Mouse (Mus musculus) midbrain, embryonic 16.5 days (tissue): ENCODE data around the gene Nmur1. TPM values are rescaled to one million over a fixed set of nuclear protein-coding genes. Genes with fewer than 3 reads are reported as not detected.
A peak's percentile ranks its signal among the peaks of the same experiment; 100 is the strongest.

Experiments used
- ATAC-seq: fragments of 200-750 bp; cut with Nextera tagmentation; 2 replicates; pipeline ENCODE4 v1.8.0; 2017; ENCODE audit warnings: moderate TSS enrichment
- H3K27ac ChIP-seq: fragments of 300-500 bp; sonication (generic); 2 replicates; pipeline ENCODE4 v1.5.1; 2014; ENCODE audit warnings: mild to moderate bottlenecking, low read length, mixed read lengths
- H3K27me3 ChIP-seq: fragments of 300-500 bp; sonication (generic); 2 replicates; pipeline ENCODE4 v1.6.1; 2014; ENCODE audit warnings: low read depth, low read length, mixed read lengths; ENCODE audit not compliant: control insufficient read depth, insufficient read depth
- H3K36me3 ChIP-seq: fragments of 300-500 bp; sonication (generic); 2 replicates; pipeline ENCODE4 v1.6.1; 2014; ENCODE audit warnings: mild to moderate bottlenecking, low read length, moderate library complexity, mixed read lengths; ENCODE audit not compliant: control insufficient read depth, insufficient read depth
- H3K4me1 ChIP-seq: fragments of 300-500 bp; sonication (generic); 2 replicates; pipeline ENCODE4 v1.6.1; 2014; ENCODE audit warnings: mild to moderate bottlenecking, low read length, mixed read lengths; ENCODE audit not compliant: control insufficient read depth, insufficient read depth
- H3K4me2 ChIP-seq: fragments of 300-500 bp; sonication (generic); 2 replicates; pipeline ENCODE4 v1.6.1; 2014; ENCODE audit warnings: mild to moderate bottlenecking, low read length, mixed read lengths
- H3K4me3 ChIP-seq: fragments of 300-500 bp; sonication (generic); 2 replicates; pipeline ENCODE4 v1.5.1; 2014; ENCODE audit warnings: low read depth, mild to moderate bottlenecking, low read length, moderate library complexity, mixed read lengths
- H3K9ac ChIP-seq: fragments of 300-500 bp; sonication (generic); 2 replicates; pipeline ENCODE4 v1.6.1; 2014; ENCODE audit warnings: low read depth, low read length, mixed read lengths
- H3K9me3 ChIP-seq: fragments of 300-500 bp; sonication (generic); replicated peaks from 2 replicates; pipeline ENCODE4 v1.6.1; 2014; ENCODE audit warnings: mild to moderate bottlenecking, low read length, mixed read lengths; ENCODE audit not compliant: control insufficient read depth, poor library complexity, severe bottlenecking
- WGBS: fragments of 180-500 bp; shearing (Covaris S2); extraction: QIAGEN DNeasy Blood & Tissue Kit; methylation state at CpG from one replicate; pipeline ENCODE4 v1.1.7; 2014; 5-methylcytosine and 5-hydroxymethylcytosine counted together
- polyA plus RNA-seq: library from polyadenylated mRNA; unstranded; fragments of >200 nt; fragmentation: Nextera tagmentation; extraction: Ambion mirVana; gene quantifications from 2 replicates; pipeline ENCODE4 v1.2.1, GENCODE M21; 2015

The Nmur1 gene
- polyA plus RNA-seq, 1 experiment from 2014 or later: 0.11 TPM

- no peak overlapping the region for H3K27ac ChIP-seq
- no peaks in the 10 kb centered on the region for H3K4me1 ChIP-seq
- H3K36me3 ChIP-seq: no peaks in the 10 kb centered on the region
- 90% methylated on average over 3 of the region's 3 CpGs for WGBS
- no peaks in the 10 kb centered on the region for H3K9me3 ChIP-seq
- H3K4me2 ChIP-seq: no peak overlapping the region
- no peak overlapping the region for H3K4me3 ChIP-seq
- no peaks in the 10 kb centered on the region for H3K27me3 ChIP-seq
- no peak for ATAC-seq
- H3K9ac ChIP-seq: no peak overlapping the region
These were observed 32.8 kb downstream of the Nmur1 start for GRCm38 (mm10) chr1:86393219-86393618.

GRCm38 (mm10) chr1:86391425-86391824 is 34.6 kb downstream of the Nmur1 start:
- Histone ChIP-seq H3K27ac (no peak overlapping the region), H3K9me3 (no peaks in the 10 kb centered on the region), H3K27me3 (no peaks in the 10 kb centered on the region), H3K4me3 (no peak overlapping the region), H3K4me1 (no peaks in the 10 kb centered on the region), H3K9ac (no peak overlapping the region), H3K4me2 (no peak overlapping the region), H3K36me3 (no peaks in the 10 kb centered on the region)
- no peak for ATAC-seq
- 83% methylated on average over 2 of the region's 2 CpGs for WGBS

GRCm38 (mm10) chr1:86389230-86389629 is 36.8 kb downstream of the Nmur1 start:
- 2% methylated on average over 11 of the region's 11 CpGs for WGBS
- ATAC-seq: peak; percentile 14; the same call in 1 of the 2 replicates
- H3K36me3 ChIP-seq: no peaks in the 10 kb centered on the region
- no peak overlapping the region for H3K27ac ChIP-seq
- no peaks in the 10 kb centered on the region for H3K4me1 ChIP-seq
- H3K4me3 ChIP-seq: no peak overlapping the region
- H3K9ac ChIP-seq: 0 out of 2 replicates have a peak overlapping the region, but pooled peaks have one; percentile 39
- no peak overlapping the region for H3K4me2 ChIP-seq
- no peaks in the 10 kb centered on the region for H3K9me3 ChIP-seq
- H3K27me3 ChIP-seq: no peaks in the 10 kb centered on the region

GRCm38 (mm10) chr1:86381027-86381426 is 45.0 kb downstream of the Nmur1 start:
- no peak for ATAC-seq
- Histone ChIP-seq H3K4me2 (no peak overlapping the region), H3K27ac (no peak overlapping the region), H3K4me1 (no peaks in the 10 kb centered on the region), H3K9me3 (no peaks in the 10 kb centered on the region), H3K36me3 (no peaks in the 10 kb centered on the region), H3K9ac (no peak overlapping the region), H3K4me3 (no peak overlapping the region), H3K27me3 (no peaks in the 10 kb centered on the region)
- WGBS: 30% methylated on average over 13 of the region's 13 CpGs

DNA sequence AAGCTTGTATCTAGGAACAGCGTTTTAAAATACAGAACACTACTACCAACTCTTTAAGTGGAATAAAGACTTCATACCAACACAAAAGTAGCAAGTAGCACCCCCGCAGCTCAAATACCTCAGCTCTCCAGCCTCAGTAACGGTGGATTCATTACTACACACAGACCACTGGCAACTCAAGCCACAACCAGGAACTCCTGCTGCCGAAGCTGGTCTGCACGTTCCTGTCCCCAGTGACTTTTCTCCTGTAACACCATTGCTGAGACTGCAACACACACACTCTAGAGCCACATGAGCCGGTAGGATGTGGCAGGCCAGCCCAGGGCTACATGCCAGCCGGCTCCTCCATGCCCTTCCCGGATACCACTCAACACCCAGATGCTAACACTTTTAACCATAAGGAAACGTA is 46.9 kb downstream of the Nmur1 start:
- Histone ChIP-seq H3K36me3 (no peaks in the 10 kb centered on the region), H3K27ac (no peak overlapping the region), H3K9me3 (no peaks in the 10 kb centered on the region), H3K4me1 (no peaks in the 10 kb centered on the region), H3K4me2 (no peak overlapping the region), H3K4me3 (no peak overlapping the region), H3K9ac (no peak overlapping the region), H3K27me3 (no peaks in the 10 kb centered on the region)
- 79% methylated on average over 9 of the region's 9 CpGs for WGBS
- no peak for ATAC-seq

- 68% methylated on average over 6 of the region's 6 CpGs for WGBS
- no peak for ATAC-seq
- Histone ChIP-seq H3K9me3 (no peaks in the 10 kb centered on the region), H3K27me3 (no peaks in the 10 kb centered on the region), H3K27ac (no peak overlapping the region), H3K4me1 (no peaks in the 10 kb centered on the region), H3K36me3 (no peaks in the 10 kb centered on the region), H3K4me2 (no peak overlapping the region), H3K4me3 (no peak overlapping the region), H3K9ac (no peak overlapping the region)
These were observed 47.4 kb downstream of the Nmur1 start for GRCm38 (mm10) chr1:86378662-86379061.

- H3K36me3 ChIP-seq: no peaks in the 10 kb centered on the region
- H3K4me1 ChIP-seq: no peaks in the 10 kb centered on the region
- no peak overlapping the region for H3K9ac ChIP-seq
- WGBS: 73% methylated on average over 5 of the region's 5 CpGs
- ATAC-seq: no peak
- H3K4me2 ChIP-seq: no peak overlapping the region
- H3K9me3 ChIP-seq: no peaks in the 10 kb centered on the region
- no peaks in the 10 kb centered on the region for H3K27me3 ChIP-seq
- H3K27ac ChIP-seq: no peak overlapping the region
- H3K4me3 ChIP-seq: no peak overlapping the region
These were observed 49.7 kb downstream of the Nmur1 start for GRCm38 (mm10) chr1:86376354-86376753.

- H3K36me3 ChIP-seq: no peaks in the 10 kb centered on the region
- H3K27me3 ChIP-seq: no peaks in the 10 kb centered on the region
- peak; percentile 45; the same call in 1 of the 2 replicates for ATAC-seq
- H3K9me3 ChIP-seq: no peaks in the 10 kb centered on the region
- WGBS: 53% methylated on average over 10 of the region's 10 CpGs
- H3K4me1 ChIP-seq: no peaks in the 10 kb centered on the region
- no peak overlapping the region for H3K27ac ChIP-seq
- H3K4me3 ChIP-seq: no peak overlapping the region
- no peak overlapping the region for H3K9ac ChIP-seq
- no peak overlapping the region for H3K4me2 ChIP-seq
These were observed 54.0 kb downstream of the Nmur1 start for GRCm38 (mm10) chr1:86371997-86372396.

GRCm38 (mm10) chr1:86368086-86368485 is 57.9 kb downstream of the Nmur1 start:
- 81% methylated on average over 4 of the region's 4 CpGs for WGBS
- Histone ChIP-seq H3K4me2 (no peak overlapping the region), H3K27me3 (no peaks in the 10 kb centered on the region), H3K9ac (no peak overlapping the region), H3K4me3 (no peak overlapping the region), H3K9me3 (no peaks in the 10 kb centered on the region), H3K4me1 (no peaks in the 10 kb centered on the region), H3K36me3 (no peaks in the 10 kb centered on the region), H3K27ac (no peak overlapping the region)
- no peak for ATAC-seq
